Mouse (Mus musculus) c-Kit-positive CD71-positive TER-119-positive erythroid progenitor cells, embryonic 14.5 days (primary cell): ENCODE measurements around the gene Ppp2ca.
"Not testable (repeated sequence)": the region's sequence is repeated elsewhere in the genome, so short reads cannot be mapped to it uniquely, and the experiment has no call there.

ENCODE experiments used
- DNase-seq: peaks from one replicate; pipeline ENCODE4 v3.0.0-alpha.2; 2013; ENCODE audit warnings: low spot score

Ppp2ca gene

DNA sequence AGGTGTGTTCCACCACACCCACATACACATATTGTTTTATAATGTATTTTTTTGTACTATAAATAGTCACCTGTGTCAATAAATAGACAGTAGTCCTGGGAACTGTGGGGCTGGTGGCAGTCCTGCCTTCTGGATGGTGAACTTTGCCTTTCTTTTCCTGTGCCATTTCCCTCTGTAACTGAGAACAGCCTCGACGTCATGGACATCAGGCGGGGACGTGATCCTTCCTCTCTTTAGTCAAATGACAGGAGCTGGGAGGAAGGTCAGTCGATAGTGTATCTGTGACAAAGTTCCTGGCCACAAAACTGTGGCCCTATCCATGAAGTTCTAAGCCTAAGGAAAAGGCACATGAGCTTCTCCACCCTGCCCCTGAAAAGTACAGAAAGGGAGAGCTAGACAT, 3.9 kb upstream of the Ppp2ca start:
- no peak for DNase-seq

DNA sequence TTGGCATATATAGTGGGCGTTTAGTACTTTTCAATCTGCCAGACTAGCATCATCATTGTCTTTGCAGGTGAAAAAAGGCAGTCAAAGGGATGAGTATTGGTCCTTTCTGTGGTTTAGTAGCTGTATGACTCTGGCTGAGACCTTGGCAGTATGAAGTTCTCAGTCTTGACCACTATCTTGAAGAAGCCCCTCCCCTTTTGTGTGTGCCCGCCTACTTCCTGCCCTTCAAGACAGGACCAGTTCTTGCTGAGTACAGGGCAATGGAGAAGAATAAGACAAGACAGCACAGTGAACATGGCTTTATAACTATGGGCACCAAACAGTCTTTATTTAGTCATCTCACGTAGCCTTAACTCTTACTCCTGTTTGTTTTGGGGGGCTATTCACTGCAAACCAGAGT, 1.5 kb upstream of the Ppp2ca start:
- no peak for DNase-seq

DNA sequence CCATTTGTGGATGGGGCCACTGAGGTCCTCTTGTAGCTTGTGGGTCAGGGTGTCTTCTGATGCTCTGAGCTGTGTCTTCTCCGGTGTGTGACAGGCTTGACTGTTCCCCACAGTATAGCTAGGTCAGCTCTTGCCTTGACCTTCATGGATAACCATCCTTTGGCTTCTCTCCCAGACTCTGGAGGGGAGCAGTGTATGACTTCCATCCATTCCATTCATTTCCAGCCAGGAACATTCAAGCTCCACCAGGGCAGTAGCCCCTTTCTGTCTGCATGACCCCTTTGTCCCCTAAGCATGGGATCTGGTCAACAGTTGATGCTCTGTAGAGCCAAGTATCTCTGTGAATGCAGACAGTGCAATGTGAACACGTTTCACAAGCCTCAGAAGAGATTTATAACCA, 885 bp upstream of the Ppp2ca start:
- no peak for DNase-seq

DNA sequence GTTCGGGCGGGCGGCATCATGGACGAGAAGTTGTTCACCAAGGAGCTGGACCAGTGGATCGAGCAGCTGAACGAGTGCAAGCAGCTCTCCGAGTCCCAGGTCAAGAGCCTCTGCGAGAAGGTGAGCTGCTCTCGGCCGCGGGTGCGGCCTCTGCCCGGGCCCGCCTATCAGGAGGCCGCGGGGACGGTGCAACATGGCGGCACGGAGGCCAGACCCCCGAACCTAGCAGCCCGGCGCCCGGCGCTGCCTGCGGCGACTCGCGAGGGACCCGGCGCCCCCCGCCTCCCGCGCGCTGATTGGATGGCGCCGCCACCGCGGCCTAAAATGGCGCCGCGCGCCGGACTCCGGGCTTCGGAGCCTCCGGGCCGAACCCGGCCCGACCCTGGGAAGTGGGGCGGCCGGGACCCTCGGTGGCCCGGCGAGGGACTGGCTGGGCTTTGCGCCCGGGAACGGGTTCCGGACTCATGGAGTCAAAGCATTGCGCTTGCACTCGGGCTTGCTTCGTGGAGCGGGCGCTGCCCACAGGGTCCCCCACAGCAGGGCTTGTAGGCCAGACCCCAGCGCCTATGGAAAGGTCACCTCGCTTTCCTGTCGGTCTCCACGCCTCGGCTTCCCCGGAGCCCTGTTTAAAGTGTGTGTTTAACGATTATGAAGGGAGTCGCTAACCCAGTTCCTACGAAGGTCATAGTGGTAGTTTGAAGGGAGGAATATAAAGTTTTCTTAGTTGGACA, 715 bp downstream of the Ppp2ca start:
- DNase-seq = no peak

DNA sequence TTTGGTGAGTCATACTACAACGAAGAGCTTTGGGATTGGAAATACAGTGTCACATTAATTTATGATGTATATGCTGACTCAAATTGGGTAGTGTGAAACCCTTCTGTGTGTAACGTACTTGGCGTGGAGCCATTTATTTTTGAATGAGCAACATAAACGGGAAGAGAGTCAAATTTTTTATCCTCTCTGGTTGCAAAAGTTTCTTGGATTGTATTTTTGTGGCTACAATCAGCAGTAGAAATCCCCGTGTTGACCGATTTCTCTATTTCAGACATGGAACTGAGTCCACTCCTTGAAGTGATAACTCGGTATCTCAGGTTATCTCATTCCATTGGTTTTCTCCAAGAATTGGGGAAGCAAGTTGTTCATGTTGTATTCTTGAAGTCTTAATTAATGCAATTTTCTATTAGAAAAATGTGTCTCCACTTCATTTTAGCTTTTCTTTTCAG, 1.3 kb downstream of the Ppp2ca start:
- no peak for DNase-seq

DNA sequence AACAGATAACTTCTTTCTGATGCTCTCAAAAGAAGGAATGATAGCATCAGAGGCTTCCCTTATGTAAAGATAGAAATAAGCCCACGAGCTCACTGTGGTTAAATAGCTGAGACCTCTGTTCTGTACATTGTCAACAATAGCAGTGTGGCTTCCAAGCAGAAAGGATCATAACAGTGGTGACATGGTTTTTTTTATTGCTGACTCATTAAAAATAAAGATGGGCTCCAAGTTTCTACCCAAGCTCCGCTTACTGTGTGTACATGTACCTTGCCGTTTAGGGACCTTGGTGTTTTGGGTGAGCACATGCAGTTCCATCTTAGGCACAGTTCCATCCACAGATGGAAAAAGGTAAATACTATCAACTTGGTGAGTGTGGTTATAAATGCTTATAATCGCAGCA, 4.5 kb downstream of the Ppp2ca start:
- no peak for DNase-seq

DNA sequence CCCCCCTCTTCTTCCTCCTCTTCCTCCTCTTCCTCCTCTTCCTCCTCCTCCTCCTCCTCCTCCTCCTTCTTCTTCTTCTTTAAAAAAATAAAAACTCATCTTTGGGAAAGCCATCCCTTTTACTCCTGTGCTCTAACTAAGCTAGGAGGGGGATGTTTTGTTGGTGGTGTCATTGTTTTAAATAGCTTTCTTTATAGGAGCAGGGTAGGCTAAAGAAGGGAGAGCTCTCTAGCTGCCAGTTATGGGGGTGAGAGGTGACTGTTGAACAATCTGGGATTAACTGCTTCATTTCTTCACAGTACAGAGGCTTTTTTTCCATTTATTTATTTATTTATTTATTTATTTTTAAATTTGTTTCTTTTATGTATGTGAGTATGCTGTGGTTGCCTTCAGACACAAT, 7.0 kb downstream of the Ppp2ca start:
- DNase-seq = no peak

DNA sequence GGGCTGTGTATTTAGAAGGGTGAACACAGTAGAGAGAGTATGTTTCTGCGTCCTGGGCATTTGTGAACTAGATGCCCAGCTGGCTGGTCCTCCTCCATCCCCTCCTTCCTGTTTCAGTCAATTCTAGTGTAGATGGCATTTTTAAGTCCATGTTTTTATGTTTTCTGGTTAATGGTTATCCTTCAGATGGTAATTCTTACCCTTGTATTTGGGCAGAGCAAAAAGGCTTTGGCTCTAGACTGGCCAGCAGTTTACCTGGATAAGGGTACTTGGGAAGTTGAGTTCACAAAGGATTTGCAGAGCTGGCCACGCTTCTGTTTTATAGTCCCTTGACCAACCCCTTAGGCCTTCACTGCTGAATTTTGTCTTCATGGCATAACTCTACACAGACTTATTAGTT, 7.6 kb downstream of the Ppp2ca start:
- DNase-seq = no peak

DNA sequence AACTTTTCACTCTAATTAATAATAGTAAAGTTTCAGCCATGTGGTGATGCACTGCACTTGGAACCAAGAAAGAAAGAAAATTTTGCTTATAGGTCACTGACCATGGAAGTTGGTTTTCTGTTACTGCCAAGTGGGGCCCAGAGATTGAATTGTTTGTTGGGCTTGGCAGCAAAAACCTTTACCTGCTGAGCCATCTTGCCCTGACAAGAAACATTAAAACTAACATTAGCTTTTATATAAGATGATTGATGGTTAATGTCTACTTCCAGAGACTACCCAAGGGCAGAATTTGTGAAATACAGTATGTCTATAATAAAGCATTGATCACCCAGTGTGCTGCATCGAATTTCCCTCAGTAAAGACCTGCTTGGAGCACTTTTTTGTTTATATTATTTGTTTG, 8.0 kb downstream of the Ppp2ca start:
- no peak for DNase-seq

DNA sequence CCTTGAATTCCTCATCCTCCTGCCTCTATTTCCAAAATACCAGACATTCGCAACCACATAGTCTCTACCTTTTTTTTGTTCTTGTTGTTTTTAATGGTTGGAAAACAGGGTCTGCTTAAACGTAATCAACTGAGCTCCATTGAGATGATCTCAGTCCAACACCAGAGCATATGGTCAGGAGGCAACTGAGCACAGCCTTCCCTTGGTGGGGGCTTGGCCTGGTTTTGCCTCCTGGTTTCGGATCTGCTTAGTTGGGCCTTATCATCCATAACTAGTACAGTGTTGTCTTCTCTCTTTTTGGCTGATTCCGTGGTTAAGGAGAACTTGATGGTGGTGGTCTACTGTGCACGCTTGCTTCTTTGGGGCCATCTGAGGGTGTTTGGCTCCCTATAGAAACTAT, 10.3 kb downstream of the Ppp2ca start:
- DNase-seq = no peak

DNA sequence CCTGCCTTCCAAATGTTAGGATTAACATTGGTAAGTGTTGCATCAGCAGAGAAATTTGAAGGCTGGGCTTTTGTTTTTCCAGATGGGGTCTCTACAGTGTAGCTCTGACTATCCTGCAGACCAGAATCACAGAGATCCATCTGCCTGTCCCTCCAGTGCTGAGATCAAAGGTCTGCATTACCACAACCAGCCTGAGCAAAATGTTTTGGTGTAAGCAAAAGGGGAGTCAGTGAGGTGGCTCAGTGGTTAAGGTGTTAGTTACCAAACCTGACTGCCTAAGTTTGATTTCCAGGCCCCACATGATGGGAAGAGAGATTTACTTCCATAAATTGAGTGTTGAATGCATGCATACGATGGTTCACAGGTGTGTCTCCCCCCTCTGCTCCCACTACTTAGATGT, 10.9 kb downstream of the Ppp2ca start:
- no peak for DNase-seq

DNA sequence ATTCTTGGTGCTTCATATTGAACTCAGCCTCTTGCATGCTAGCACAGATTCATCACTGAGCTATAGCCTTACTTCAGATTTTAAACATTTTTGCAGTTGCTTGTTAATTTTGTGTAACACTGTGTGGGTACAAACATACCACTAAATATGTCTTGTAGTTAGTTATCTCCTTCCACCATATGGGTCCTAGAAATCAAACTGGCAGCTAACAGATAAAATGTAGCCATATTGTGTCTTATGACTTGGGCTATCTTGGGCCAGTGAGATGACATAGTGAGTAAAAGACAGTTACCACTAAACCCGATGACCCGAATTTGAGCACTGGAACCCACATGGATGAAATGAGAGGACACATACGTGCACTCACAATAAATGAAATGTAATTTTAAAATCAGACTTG, 17.0 kb downstream of the Ppp2ca start:
- peak; percentile 73 for DNase-seq

DNA sequence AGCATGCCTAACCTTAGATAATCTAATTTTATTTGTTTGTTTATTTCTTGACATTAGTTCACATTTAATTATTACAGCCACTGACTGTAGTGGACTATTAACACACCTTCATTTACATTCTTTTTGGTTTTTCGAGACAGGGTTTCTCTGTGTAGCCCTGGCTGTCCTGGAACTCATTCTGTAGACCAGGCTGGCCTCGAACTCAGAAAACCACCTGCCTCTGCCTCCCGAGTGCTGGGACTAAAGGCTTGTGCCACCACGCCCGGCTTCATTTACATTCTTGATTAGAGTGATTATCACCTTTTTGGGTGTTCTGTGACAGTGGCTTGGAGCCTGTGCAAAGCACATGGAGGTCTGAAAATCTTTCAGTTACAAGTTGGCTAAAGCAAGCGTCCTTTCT, 17.6 kb downstream of the Ppp2ca start:
- not testable (repeated sequence) for DNase-seq

DNA sequence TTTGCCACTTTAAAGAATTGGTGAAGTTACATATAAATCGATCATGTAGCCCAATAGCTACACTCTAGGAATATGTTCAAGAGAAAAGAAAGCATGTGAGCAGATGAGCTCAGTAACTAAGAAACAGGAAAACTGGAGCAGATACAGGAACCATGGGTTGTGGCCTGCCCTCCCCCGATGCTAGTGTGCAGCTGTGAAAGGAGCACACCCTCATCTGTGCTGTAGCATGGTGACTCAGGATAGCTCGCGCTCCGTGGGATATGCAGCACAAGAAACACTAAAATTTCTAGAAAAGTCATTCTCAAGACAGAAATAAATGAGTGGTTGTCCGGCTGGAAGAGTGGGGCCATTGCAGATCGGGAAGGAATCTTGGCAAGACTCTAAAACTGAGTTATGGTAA, 18.7 kb downstream of the Ppp2ca start:
- no peak for DNase-seq

DNA sequence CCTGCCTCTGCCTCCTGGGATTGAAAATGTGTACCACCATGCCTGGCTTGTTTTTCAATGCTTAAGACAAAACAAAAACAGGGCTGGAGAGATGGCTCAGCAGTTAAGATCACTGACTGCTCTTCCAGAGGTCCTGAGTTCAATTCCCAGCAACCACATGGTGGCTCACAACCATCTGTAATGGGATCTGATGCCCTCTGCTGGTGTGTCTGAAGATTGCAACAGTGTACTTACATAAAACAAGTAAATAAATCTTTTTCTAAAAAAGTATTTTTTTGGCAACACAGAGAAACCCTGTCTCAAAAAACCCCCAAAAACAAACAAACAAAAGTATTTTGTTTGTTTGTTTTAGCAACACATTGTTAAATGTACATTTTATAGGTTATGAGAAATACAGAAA, 21.9 kb downstream of the Ppp2ca start:
- not testable (repeated sequence) for DNase-seq

DNA sequence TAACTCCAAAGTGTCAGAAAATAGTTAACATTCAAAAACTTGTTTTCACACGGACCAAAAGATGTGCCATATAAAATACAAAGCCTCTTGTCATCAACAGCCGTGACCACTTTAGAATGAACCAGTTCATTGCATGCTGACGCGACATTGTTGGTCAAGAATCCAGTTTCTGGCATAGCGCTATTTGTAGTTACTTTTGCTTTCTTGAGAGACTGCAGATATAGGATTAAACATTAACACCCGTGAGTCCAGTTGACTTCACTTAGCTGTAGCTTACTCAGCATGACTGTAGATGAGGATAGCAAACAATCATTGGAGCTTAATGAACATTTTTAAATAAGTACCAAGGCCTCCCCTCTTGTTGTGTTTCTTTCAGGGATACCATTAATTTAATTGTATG, 23.6 kb downstream of the Ppp2ca start:
- DNase-seq = no peak

DNA sequence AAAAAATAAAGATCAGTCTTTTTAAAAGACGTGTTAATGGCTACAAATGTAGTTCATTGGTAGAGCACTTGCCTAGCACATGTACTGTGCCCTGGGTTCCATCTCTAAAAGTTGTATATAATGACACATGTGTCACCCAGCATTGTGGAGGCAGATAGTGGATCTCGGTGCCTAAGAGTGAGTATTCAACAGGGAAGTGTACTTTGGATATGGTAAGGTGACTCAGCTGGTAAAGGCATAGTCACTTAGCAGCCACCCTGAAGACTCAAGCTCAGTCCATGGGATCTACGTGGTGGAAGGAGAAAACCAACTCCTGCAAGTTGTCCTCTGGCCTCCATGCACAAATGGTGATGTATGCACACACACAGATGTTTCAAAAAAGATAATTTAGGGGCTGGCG, 26.0 kb downstream of the Ppp2ca start:
- no peak for DNase-seq

DNA sequence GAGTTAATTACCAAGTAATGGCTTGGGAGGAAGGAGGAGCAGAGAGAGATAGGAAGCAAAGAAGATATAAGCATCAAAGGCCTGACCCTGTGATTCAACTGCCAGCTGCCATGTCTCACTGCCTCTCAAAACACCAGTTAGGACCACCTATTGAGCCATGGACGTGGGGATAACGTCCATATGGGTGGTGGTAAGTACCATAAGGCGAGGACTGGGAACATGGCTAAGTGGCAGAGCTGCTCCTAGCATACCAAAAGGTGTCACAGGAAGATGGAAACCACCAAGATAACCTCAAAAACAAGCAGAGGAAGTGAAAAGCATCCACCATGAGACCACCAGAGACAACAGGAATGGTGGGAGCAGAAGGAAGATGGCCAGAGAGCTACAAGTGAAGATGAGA, 28.7 kb downstream of the Ppp2ca start:
- no peak for DNase-seq

DNA sequence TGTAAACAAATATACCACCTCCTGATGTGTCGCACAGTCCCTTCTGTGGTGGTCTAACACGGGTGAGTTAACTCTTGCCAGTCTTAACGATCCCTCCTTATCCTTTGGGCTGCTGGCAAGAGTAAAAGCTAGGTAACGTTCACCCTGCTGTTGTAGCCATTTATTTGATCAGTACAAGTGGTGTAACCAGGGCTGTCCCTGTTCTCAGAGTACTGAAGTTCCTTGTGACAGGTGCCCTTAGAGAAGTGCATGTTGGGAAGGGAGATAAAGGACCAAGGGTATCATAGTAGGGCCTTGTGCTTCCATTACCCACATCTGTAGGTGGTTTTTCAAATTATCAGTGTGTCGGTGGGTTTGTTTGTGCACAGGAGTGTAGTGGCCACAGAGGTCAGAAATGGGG, 29.3 kb downstream of the Ppp2ca start:
- no peak for DNase-seq

DNA sequence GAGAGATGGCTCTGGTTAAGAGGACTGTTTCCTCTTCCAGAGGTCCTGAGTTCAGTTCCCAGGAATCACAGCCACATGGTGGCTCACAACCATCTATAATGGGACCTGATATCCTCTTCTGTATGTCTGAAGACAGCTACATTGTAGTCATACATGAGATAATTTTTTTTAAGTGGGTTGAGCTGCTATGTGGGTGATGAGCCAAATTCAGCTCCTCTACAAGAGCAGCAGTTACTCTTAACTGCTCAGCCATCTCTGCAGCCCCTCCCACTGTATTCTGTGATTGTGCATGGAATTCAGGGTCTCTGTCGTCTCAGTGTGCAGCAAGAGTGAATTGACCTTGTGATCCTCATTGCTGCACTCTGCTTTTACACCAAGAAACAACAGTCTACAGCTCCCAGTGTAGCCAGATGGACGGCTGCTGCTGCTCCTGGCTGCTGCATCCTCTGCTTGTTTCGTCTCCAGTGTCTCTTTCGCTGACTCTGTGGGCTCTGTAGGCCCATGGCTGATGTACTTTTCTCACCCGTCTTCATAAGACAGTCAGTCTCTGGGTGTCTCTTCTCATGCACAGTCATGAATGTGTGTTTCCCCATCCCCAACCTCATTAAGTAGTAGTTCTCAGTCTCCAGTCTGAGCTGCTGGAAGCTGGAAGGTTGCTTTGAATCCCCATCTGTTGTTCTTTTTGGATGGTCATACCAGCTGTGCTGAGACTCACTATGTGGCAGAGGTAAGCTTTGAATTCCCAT, 30.0 kb downstream of the Ppp2ca start:
- no peak for DNase-seq

DNA sequence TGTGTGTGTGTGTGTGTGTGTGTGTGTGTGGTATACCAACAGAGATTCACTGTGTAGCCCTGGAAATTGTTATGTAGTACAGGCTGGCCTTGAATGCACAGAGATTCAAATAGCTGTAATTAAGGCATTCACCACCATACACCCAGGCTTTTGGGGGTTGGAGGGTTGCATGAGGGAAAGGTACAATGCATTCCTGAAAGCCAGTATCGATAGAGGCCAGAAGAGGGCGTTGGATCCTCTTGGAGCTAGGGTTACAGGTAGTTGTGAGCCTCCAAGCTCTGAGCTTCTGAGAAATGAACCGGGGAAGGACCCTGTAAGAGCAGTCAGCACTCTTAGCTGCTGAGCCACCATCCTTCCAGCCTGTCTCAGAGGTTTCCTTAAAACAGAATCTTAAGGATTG, 30.7 kb downstream of the Ppp2ca start:
- no peak for DNase-seq

DNA sequence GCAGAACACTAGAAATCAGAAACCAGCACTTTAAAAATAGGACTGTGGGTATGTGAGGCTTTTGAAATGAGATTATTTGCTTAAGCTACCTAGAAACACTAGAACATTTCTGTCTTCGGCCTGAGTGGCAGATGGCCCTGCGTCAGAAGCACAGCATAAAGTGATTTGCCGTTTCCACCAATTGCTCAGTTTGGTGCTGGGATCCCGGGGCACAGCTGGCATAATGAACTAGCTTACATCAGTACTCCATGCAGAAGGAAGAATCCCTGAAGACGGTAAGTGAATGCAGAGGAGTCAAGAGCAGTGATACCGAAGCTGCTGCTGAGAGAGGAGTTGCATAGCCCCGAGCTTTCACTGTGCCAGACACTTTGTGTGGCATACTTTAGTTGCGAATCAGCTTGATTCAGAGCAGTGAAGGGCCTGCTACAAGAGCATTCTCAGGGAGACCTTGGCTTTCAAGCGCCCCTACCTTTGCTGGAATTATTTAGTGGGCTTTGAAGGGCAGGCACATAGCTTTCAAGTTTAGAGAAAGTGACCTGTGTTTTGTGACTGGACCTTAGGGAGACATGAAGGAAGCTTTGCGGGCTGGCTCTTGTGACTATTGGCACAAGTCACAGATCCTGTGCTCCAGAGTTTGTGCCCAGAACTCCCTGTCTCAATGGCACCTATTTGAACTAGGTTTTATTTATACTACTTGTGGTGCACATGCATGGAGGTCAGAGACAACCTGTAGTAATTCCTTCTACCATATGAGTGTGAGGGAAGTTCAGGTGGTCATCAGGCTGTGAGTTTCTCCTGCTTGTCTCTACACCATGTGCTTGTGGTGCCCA, 31.4 kb downstream of the Ppp2ca start:
- DNase-seq = no peak
